ENCODE assay signal across 8 mouse cellular contexts in the genomic region with DNA sequence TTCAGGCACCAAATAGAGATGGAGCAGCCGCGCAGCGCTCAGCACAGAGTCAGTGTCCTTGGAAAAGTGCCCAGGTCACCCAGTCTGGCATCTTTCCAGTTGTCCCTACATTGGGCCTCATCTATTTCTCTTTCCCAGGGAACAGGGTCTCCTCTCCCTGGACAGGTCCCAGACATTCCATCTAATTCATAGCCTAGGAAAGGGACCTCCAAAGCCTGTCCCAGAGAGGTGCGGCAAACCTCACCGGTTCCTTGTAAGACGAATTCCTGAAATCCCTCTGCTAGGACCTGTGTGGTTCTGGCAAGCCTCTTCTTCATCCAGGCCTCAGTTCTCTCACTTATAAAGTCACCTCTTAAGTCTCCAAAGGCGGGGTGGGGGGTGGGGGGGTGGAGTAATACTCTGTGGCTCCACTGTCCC. TPM values are rescaled to one million over a fixed set of nuclear protein-coding genes. Genes with fewer than 3 reads are reported as not detected.
A peak's percentile ranks its signal among the peaks of the same experiment; 100 is the strongest.
DNase-seq lines count a peak whose midpoint lies in the region.

No protein-coding gene starts in this region.

- intact Hi-C loops in heart, postnatal 14 days (cut with DNase I), result no loop called here

- peak; percentile 61 for DNase-seq in cerebellum, adult 11 months
- DNase-seq in cerebellum, adult 8-10 months, result no peak
- peak; percentile 62 to 65 for DNase-seq in cerebellum, postnatal 10 days
- peak; percentile 56 to 68 for DNase-seq in heart, postnatal 14 days
- DNase-seq in lung, postnatal 10 days, result peak; percentile 75
- no peak for DNase-seq in left cerebral cortex, adult 11 months (ENCODE audit: low spot score)
- no peak for DNase-seq in gastrocnemius, postnatal 10 days
- no peak for DNase-seq in layer of hippocampus, postnatal 36 days

RNA-seq across cellular contexts. Expression of a gene that starts 30.6 kb away (rescaled TPM):
- total RNA-seq in heart, postnatal 14 days (2021), result 10 to 100 TPM; 29.9 to 34.6 TPM
- 10 to 100 TPM; 12.9 to 13.6 TPM for total RNA-seq in gastrocnemius, postnatal 10 days (2021)
- 10 to 100 TPM; 19.6 to 21.7 TPM for total RNA-seq in layer of hippocampus, postnatal 36 days (2021)

RNA-seq across cellular contexts. Expression of a gene that starts 31.0 kb away (rescaled TPM):
- total RNA-seq in heart, postnatal 14 days (2021), result 100 to 1,000 TPM; 119 to 127 TPM
- total RNA-seq in gastrocnemius, postnatal 10 days (2021), result 10 to 100 TPM; 44.1 to 47.3 TPM
- total RNA-seq in layer of hippocampus, postnatal 36 days (2021), result 10 to 100 TPM; 66.3 to 68.1 TPM

RNA-seq across cellular contexts. Expression of a gene that starts 47.6 kb away (rescaled TPM):
- 10 to 100 TPM; 17.9 to 21.6 TPM for total RNA-seq in heart, postnatal 14 days (2021)
- 10 to 100 TPM; 16.4 to 27.9 TPM for total RNA-seq in gastrocnemius, postnatal 10 days (2021)
- 10 to 100 TPM; 36.2 to 37.7 TPM for total RNA-seq in layer of hippocampus, postnatal 36 days (2021)

RNA-seq across cellular contexts. Expression of a gene that starts 47.7 kb away (rescaled TPM):
- 10 to 100 TPM; 91.6 to 98.4 TPM for total RNA-seq in heart, postnatal 14 days (2021)
- total RNA-seq in gastrocnemius, postnatal 10 days (2021), result 10 to 100 TPM; 11.9 to 12.6 TPM
- 100 to 1,000 TPM; 124 to 125 TPM for total RNA-seq in layer of hippocampus, postnatal 36 days (2021)

Comparison
In these comparisons a context has a peak if more than half of its experiments do, and no peak if none do; other contexts are left out.
1. DNase-seq: peak in cerebellum, adult 11 months (single experiment), cerebellum, postnatal 10 days (2 of 2), heart, postnatal 14 days (2 of 2) and lung, postnatal 10 days (single experiment); none in cerebellum, adult 8-10 months (single experiment), left cerebral cortex, adult 11 months (single experiment), gastrocnemius, postnatal 10 days (single experiment) and layer of hippocampus, postnatal 36 days (0 of 2).